In the genomic region with DNA sequence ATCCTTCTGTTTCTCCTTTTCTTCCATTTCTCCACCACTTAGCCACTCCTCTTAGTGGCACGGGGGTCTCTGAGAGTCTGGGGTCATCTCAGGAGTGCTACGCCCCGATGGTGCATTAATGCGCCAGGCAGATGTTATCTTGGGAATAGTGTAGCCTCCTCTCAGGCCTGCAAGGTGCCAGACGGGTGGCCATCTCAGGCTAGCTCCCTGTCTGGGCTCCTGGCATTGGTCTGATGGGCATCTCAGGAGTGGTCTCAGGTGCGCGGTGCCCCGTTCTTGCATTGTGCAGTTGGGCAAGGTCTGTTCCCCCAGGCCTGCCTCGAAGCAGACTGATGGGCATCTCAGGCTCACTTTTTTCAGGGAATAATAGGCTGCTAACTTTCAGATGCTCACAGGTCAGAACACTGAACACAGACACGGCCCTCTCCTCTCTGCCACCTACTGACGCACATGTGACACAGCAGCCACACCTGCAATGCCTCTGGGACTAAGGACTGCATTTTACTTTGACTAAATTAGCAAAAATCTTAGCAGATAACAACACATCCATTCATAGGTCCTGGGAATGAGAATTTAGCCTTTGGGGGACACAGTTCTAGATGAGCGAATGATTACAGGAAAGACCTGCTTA, we compare ENCODE assay signal across 12 mouse cellular contexts.
DNase-seq lines count a peak whose midpoint lies in the region; ATAC-seq and TF ChIP-seq lines count a peak whose summit lies in the region.
"Had no signal": no experiment of that assay in that cellular context is flagged by ENCODE, and none has a peak within 500 bp of the region (broad histone marks: within the 10 kb centered on the region; RNA-seq: fewer than 3 reads in every experiment).

No protein-coding gene starts in this region.

- no peak for TF ChIP-seq POLR2A in brain, embryonic 14.5 days (IDR thresholded peaks at IDR 0.05; ENCODE audit: borderline replicate concordance, extremely low read depth, insufficient read depth, insufficient read length, poor library complexity, severe bottlenecking)

- no peak overlapping the region for H3K4me3 ChIP-seq in left cerebral cortex, adult 2 months
- no peak overlapping the region for H3K4me3 ChIP-seq in midbrain, embryonic 11.5 days (ENCODE audit: low read depth, low read length)
- H3K4me3 ChIP-seq: heart, embryonic 15.5 days had no signal

- no peaks in the 10 kb centered on the region for H3K27me3 ChIP-seq in midbrain, embryonic 11.5 days (ENCODE audit: control insufficient read depth, insufficient read depth, low read length)
- H3K27me3 ChIP-seq: heart, embryonic 15.5 days had no signal

- H3K9me3 ChIP-seq in midbrain, embryonic 11.5 days (ENCODE audit: control insufficient read depth, low read length), result no peaks in the 10 kb centered on the region
- H3K9me3 ChIP-seq: heart, embryonic 15.5 days had no signal

- no peak overlapping the region for H3K27ac ChIP-seq in left cerebral cortex, adult 2 months
- H3K27ac ChIP-seq in midbrain, embryonic 11.5 days (ENCODE audit: low read depth, low read length), result no peak overlapping the region
- H3K27ac ChIP-seq: heart, embryonic 15.5 days had no signal

- H3K36me3 ChIP-seq in midbrain, embryonic 11.5 days (ENCODE audit: control insufficient read depth, insufficient read depth, low read length), result no peaks in the 10 kb centered on the region
- H3K36me3 ChIP-seq: heart, embryonic 15.5 days had no signal

- ATAC-seq in cerebellum, adult (ENCODE audit: insufficient number of reproducible peaks, low FRiP score, low TSS enrichment), result peak; percentile 31; the same call in 1 of the 2 replicates
- peak; percentile 88 for ATAC-seq in megakaryocyte, adult 5-6 weeks (ENCODE audit: poor library complexity, severe bottlenecking)
- ATAC-seq in midbrain, embryonic 11.5 days (ENCODE audit: low FRiP score), result no peak
- ATAC-seq: activated CD4-positive, CD25-positive, alpha-beta regulatory T cell, adult 4 months had no signal

- DNase-seq in cerebellum, postnatal 36 days, result no peak
- DNase-seq in left cerebral cortex, adult 2 months (ENCODE audit: extremely low spot score in 1 of 2, low spot score in 2 of 2), result no peak
- no peak for DNase-seq in left cerebral cortex, postnatal 4 days
- DNase-seq in brain, embryonic 14.5 days (ENCODE audit: low read depth), result no peak
- no peak for DNase-seq in midbrain, embryonic 11.5 days (ENCODE audit: low spot score, missing footprints)
- DNase-seq in Muller cell, postnatal 12 days (ENCODE audit: inconsistent ontology term), result no peak
- DNase-seq: cerebellum, adult 9-10 months; kidney, adult 8-10 months had no signal

- H3K4me1 ChIP-seq in midbrain, embryonic 11.5 days (ENCODE audit: control insufficient read depth, insufficient read depth, low read length), result no peaks in the 10 kb centered on the region
- H3K4me1 ChIP-seq: heart, embryonic 15.5 days had no signal

- peak; percentile 44 for TF ChIP-seq CTCF in left cerebral cortex, adult 2 months (IDR thresholded peaks at IDR 0.05)
- TF ChIP-seq CTCF in brain, embryonic 14.5 days (IDR thresholded peaks at IDR 0.05; ENCODE audit: borderline replicate concordance, extremely low read depth, insufficient read depth, insufficient read length), result peak; percentile 49; the same call in 1 of the 2 replicates

- H3K9ac ChIP-seq in midbrain, embryonic 11.5 days (ENCODE audit: low read length), result no peak overlapping the region
- H3K9ac ChIP-seq: heart, embryonic 15.5 days had no signal

- intact Hi-C loops in left cerebral cortex, adult 2 months (cut with DNase I), result no loop called here
- intact Hi-C loops in left cerebral cortex, postnatal 4 days (cut with DNase I), result no loop called here

- 73% methylated on average over 12 of the region's 12 CpGs for WGBS in midbrain, embryonic 11.5 days

- H3K4me2 ChIP-seq in midbrain, embryonic 11.5 days, result no peak overlapping the region
- H3K4me2 ChIP-seq: heart, embryonic 15.5 days had no signal
